Mouse (Mus musculus) limb, embryonic 14.5 days (tissue): ENCODE results near the gene 1700001C02Rik. TPM values are rescaled to one million over a fixed set of nuclear protein-coding genes. Genes with fewer than 3 reads are reported as not detected.

Experiments
- ATAC-seq: fragments of 200-750 bp; cut with Nextera tagmentation; 2 replicates; pipeline ENCODE4 v1.8.0; 2017; ENCODE audit warnings: low read depth, moderate number of reproducible peaks, moderate TSS enrichment; ENCODE audit not compliant: low FRiP score
- DNase-seq: peaks from one replicate; pipeline ENCODE4 v3.0.0-alpha.2; 2015; ENCODE audit warnings: low spot score
- H3K27ac ChIP-seq: fragments of 300-500 bp; sonication (generic); replicated peaks from 2 replicates; pipeline ENCODE4 v1.5.1; 2014; ENCODE audit warnings: low read depth, mild to moderate bottlenecking, low read length, moderate library complexity, mixed read lengths
- H3K27me3 ChIP-seq: fragments of 300-500 bp; sonication (generic); 2 replicates; pipeline ENCODE4 v1.6.1; 2014; ENCODE audit warnings: low read length, mixed read lengths; ENCODE audit not compliant: control insufficient read depth, insufficient read depth
- H3K36me3 ChIP-seq: fragments of 300-500 bp; sonication (generic); 2 replicates; pipeline ENCODE4 v1.6.1; 2014; ENCODE audit warnings: mild to moderate bottlenecking, low read length, moderate library complexity, mixed read lengths; ENCODE audit not compliant: control insufficient read depth, insufficient read depth
- H3K4me1 ChIP-seq: fragments of 300-500 bp; sonication (generic); 2 replicates; pipeline ENCODE4 v1.6.1; 2014; ENCODE audit warnings: antibody characterized with exemption, low read length, mixed read lengths; ENCODE audit not compliant: control insufficient read depth, insufficient read depth
- H3K4me2 ChIP-seq: fragments of 300-500 bp; sonication (generic); replicated peaks from 2 replicates; pipeline ENCODE4 v1.6.1; 2014; ENCODE audit warnings: low read depth, mild to moderate bottlenecking, low read length, moderate library complexity; ENCODE audit not compliant: severe bottlenecking
- H3K4me3 ChIP-seq: fragments of 300-500 bp; sonication (generic); replicated peaks from 2 replicates; pipeline ENCODE4 v1.5.1; 2014; ENCODE audit warnings: low read length
- H3K9ac ChIP-seq: fragments of 300-500 bp; sonication (generic); 2 replicates; pipeline ENCODE4 v1.6.1; 2014; ENCODE audit warnings: mild to moderate bottlenecking, low read depth, low read length, moderate library complexity; ENCODE audit not compliant: severe bottlenecking
- H3K9me3 ChIP-seq: fragments of 300-500 bp; sonication (generic); 2 replicates; pipeline ENCODE4 v1.6.1; 2016; ENCODE audit warnings: low read length; ENCODE audit not compliant: control insufficient read depth
- POLR2A ChIP-seq: fragments of 200-500 bp; IDR thresholded peaks from 2 replicates; pipeline ENCODE4 v1.8.0; 2012; ENCODE audit warnings: inconsistent platforms, mild to moderate bottlenecking, moderate library complexity, borderline replicate concordance; ENCODE audit not compliant: insufficient read depth, insufficient read length; ENCODE audit errors: extremely low read depth
- WGBS: fragments of 180-500 bp; shearing (Covaris S2); extraction: QIAGEN DNeasy Blood & Tissue Kit; methylation state at CpG from one replicate; pipeline ENCODE4 v1.1.7; 2014; 5-methylcytosine and 5-hydroxymethylcytosine counted together
- polyA plus RNA-seq, 2 experiments: library from polyadenylated mRNA; depleted of rRNA in 1 of 2; stranded (reverse) in 1 of 2; unstranded in 1 of 2; fragments of >200 nt; fragmentation: Nextera tagmentation in 1 of 2; extraction: Ambion mirVana in 1 of 2; gene quantifications; 2 replicates each; pipeline versions ENCODE4 v1.2.1 to v1.2.3; 2012 to 2014

1700001C02Rik gene
- polyA plus RNA-seq, 2 experiments, result not detected

- ATAC-seq, result no peak
- no peak for DNase-seq
- WGBS, result 31% methylated on average over 3 of the region's 3 CpGs
- Histone ChIP-seq H3K27me3 (no peaks in the 10 kb centered on the region), H3K4me1 (peaks cover 15% of the 10 kb centered on the region), H3K4me2 (no peak overlapping the region), H3K9ac (no peak overlapping the region), H3K9me3 (no peaks in the 10 kb centered on the region), H3K36me3 (no peaks in the 10 kb centered on the region), H3K4me3 (no peak overlapping the region), H3K27ac (no peak overlapping the region)
- TF ChIP-seq POLR2A, result no peak
Observed at GRCm38 (mm10) chr5:30524213-30524612, 58.4 kb downstream of the 1700001C02Rik start.

GRCm38 (mm10) chr5:30525920-30526836 is 60.3 kb downstream of the 1700001C02Rik start:
- Histone ChIP-seq H3K4me1 (peaks cover 5% of the 10 kb centered on the region; the same call in 1 of the 2 replicates), H3K9ac (no peak overlapping the region), H3K9me3 (no peaks in the 10 kb centered on the region), H3K4me2 (no peak overlapping the region), H3K27ac (no peak overlapping the region), H3K36me3 (no peaks in the 10 kb centered on the region), H3K4me3 (no peak overlapping the region), H3K27me3 (no peaks in the 10 kb centered on the region)
- ATAC-seq, result no peak
- 19% methylated on average over 12 of the region's 12 CpGs for WGBS
- no peak for DNase-seq
- TF ChIP-seq POLR2A, result no peak

GRCm38 (mm10) chr5:30527129-30527528 is 61.3 kb downstream of the 1700001C02Rik start:
- no peak for TF ChIP-seq POLR2A
- Histone ChIP-seq H3K4me2 (no peak overlapping the region), H3K4me3 (no peak overlapping the region), H3K27me3 (no peaks in the 10 kb centered on the region), H3K9me3 (no peaks in the 10 kb centered on the region), H3K4me1 (peaks cover 5% of the 10 kb centered on the region; the same call in 1 of the 2 replicates), H3K36me3 (no peaks in the 10 kb centered on the region), H3K27ac (no peak overlapping the region), H3K9ac (no peak overlapping the region)
- no peak for ATAC-seq
- no peak for DNase-seq
- WGBS, result 66% methylated on average over 5 of the region's 5 CpGs

GRCm38 (mm10) chr5:30528906-30529305 is 63.1 kb downstream of the 1700001C02Rik start:
- TF ChIP-seq POLR2A, result no peak
- DNase-seq, result no peak

More at GRCm38 (mm10) chr5:30528906-30529305, 63.1 kb downstream of the 1700001C02Rik start:
- Histone ChIP-seq H3K4me2 (no peak overlapping the region), H3K4me1 (peaks cover 5% of the 10 kb centered on the region; the same call in 1 of the 2 replicates), H3K9ac (no peak overlapping the region), H3K9me3 (no peaks in the 10 kb centered on the region), H3K27ac (no peak overlapping the region), H3K4me3 (no peak overlapping the region), H3K36me3 (no peaks in the 10 kb centered on the region), H3K27me3 (no peaks in the 10 kb centered on the region)
- no peak for ATAC-seq
- 22% methylated on average over 4 of the region's 4 CpGs for WGBS

Other genes with a start within 250 kb of the 1700001C02Rik start
- gene Selenoi, start 233.5 kb upstream of the 1700001C02Rik start, polyA plus RNA-seq (2012; rRNA removed), result 34.3 and 48.3 TPM in 2 replicates
- gene Selenoi, start 233.5 kb upstream of the 1700001C02Rik start, polyA plus RNA-seq (2014; fragmentation: Nextera tagmentation; extraction: Ambion mirVana), result 20.0 and 21.7 TPM in 2 replicates
- 0.15 and 0.50 TPM in 2 replicates for gene Drc1, start 184.7 kb upstream of the 1700001C02Rik start, polyA plus RNA-seq (2012; rRNA removed)
- gene Drc1, start 184.7 kb upstream of the 1700001C02Rik start, polyA plus RNA-seq (2014; fragmentation: Nextera tagmentation; extraction: Ambion mirVana), result 0.14 and 0.41 TPM in 2 replicates
- gene Otof, start 4.1 kb upstream of the 1700001C02Rik start, polyA plus RNA-seq (2012; rRNA removed), result 1.0 and 1.1 TPM in 2 replicates
- 0.29 and 0.48 TPM in 2 replicates for gene Otof, start 4.1 kb upstream of the 1700001C02Rik start, polyA plus RNA-seq (2014; fragmentation: Nextera tagmentation; extraction: Ambion mirVana)
- 0.20 and 0.55 TPM in 2 replicates for gene Cib4, start 79.8 kb downstream of the 1700001C02Rik start, polyA plus RNA-seq (2012; rRNA removed)
- not detected in 2 replicates for gene Cib4, start 79.8 kb downstream of the 1700001C02Rik start, polyA plus RNA-seq (2014; fragmentation: Nextera tagmentation; extraction: Ambion mirVana)
- gene Kcnk3, start 122.1 kb downstream of the 1700001C02Rik start, polyA plus RNA-seq (2012; rRNA removed), result 0.53 and 0.54 TPM in 2 replicates
- 0.59 and 0.88 TPM in 2 replicates for gene Kcnk3, start 122.1 kb downstream of the 1700001C02Rik start, polyA plus RNA-seq (2014; fragmentation: Nextera tagmentation; extraction: Ambion mirVana)
- 35.4 and 53.6 TPM in 2 replicates for gene Slc35f6, start 181.9 kb downstream of the 1700001C02Rik start, polyA plus RNA-seq (2012; rRNA removed)
- gene Slc35f6, start 181.9 kb downstream of the 1700001C02Rik start, polyA plus RNA-seq (2014; fragmentation: Nextera tagmentation; extraction: Ambion mirVana), result 28.2 and 32.0 TPM in 2 replicates
- 206 and 228 TPM in 2 replicates for gene Cenpa, start 200.7 kb downstream of the 1700001C02Rik start, polyA plus RNA-seq (2012; rRNA removed)
- 272 and 276 TPM in 2 replicates for gene Cenpa, start 200.7 kb downstream of the 1700001C02Rik start, polyA plus RNA-seq (2014; fragmentation: Nextera tagmentation; extraction: Ambion mirVana)
- gene Dpysl5, start 245.5 kb downstream of the 1700001C02Rik start, polyA plus RNA-seq (2012; rRNA removed), result 9.2 and 9.9 TPM in 2 replicates
- 4.6 and 5.8 TPM in 2 replicates for gene Dpysl5, start 245.5 kb downstream of the 1700001C02Rik start, polyA plus RNA-seq (2014; fragmentation: Nextera tagmentation; extraction: Ambion mirVana)